Mouse (Mus musculus): ENCODE results near the gene Sptlc2. TPM values are rescaled to one million over a fixed set of nuclear protein-coding genes. Genes with fewer than 3 reads are reported as not detected.
"Not testable (repeated sequence)": the region's sequence is repeated elsewhere in the genome, so short reads cannot be mapped to it uniquely, and the experiment has no call there.

Gene Sptlc2
- polyA plus RNA-seq, 1 experiment from 2014 or later, result 131 TPM

DNA sequence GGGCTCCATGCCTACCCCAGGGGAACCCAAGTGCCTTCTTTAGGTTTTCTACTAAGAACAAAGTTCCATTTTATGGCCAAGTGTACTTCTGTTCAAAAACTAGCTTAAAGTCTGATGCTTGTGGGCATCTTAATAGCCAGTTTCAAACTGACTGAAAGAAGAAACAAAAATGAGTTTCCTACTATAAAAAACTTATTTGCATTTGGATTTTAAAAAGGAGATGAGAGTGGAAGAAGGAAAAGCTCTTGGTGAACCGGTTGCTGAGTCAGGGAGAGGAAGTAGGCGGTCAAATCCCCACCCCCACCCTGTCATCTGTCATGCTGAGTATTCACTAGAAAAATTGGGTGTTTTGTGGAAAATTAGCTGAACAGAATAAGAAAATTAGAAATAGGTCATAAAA lies 57.9 kb downstream of the Sptlc2 start:
- H3K27me3 ChIP-seq (ENCODE audit: insufficient read depth, low read length), result no peaks in the 10 kb centered on the region
- ATAC-seq (replicated peaks; ENCODE audit: low FRiP score, low read depth) (no peak), DNase-seq (ENCODE audit: low spot score) (no peak)
- 58% methylated on average over 2 of the region's 2 CpGs for WGBS
- no peaks in the 10 kb centered on the region for H3K4me1 ChIP-seq (replicated peaks; ENCODE audit: insufficient read depth, low read length)
- TF ChIP-seq CTCF (IDR thresholded peaks at IDR 0.05; ENCODE audit: low read depth), result no peak
- no peak overlapping the region for H3K4me2 ChIP-seq (ENCODE audit: low read length)
- H3K36me3 ChIP-seq (ENCODE audit: insufficient read depth, low read length), result no peaks in the 10 kb centered on the region
- H3K9me3 ChIP-seq (replicated peaks; ENCODE audit: low read length), result no peaks in the 10 kb centered on the region
- H3K27ac ChIP-seq, result 0 out of 2 replicates have a peak overlapping the region, but pooled peaks have one; percentile 42
- no peak overlapping the region for H3K4me3 ChIP-seq (replicated peaks; ENCODE audit: low read depth, low read length)
- no peak overlapping the region for H3K9ac ChIP-seq (ENCODE audit: low read depth, low read length)

DNA sequence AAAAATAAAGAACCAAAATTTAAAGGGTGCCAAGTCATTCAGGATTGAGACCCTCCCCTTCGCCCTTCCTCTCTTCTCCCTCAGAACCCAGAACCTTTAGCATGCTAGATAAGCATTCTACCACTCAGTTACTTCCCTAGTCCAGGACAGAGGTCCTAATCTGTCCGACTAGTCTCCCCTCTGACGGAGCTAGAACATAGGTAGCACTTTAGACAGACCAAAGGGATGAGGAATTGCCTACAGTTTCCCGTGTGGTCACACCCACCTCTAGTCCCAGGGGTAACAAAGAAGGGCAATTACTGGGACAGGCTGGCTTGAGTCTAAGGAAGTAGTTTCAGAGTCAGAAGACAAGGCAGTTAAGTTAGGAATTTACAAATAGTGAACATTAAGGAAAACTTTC lies 60.1 kb downstream of the Sptlc2 start:
- Histone ChIP-seq H3K9ac (ENCODE audit: low read depth, low read length) (no peak overlapping the region), H3K36me3 (ENCODE audit: insufficient read depth, low read length) (peaks cover 8% of the 10 kb centered on the region; the same call in 1 of the 2 replicates), H3K9me3 (replicated peaks; ENCODE audit: low read length) (no peaks in the 10 kb centered on the region), H3K4me3 (replicated peaks; ENCODE audit: low read depth, low read length) (no peak overlapping the region), H3K4me1 (replicated peaks; ENCODE audit: insufficient read depth, low read length) (no peaks in the 10 kb centered on the region), H3K27ac (no peak overlapping the region), H3K4me2 (ENCODE audit: low read length) (no peak overlapping the region), H3K27me3 (ENCODE audit: insufficient read depth, low read length) (no peaks in the 10 kb centered on the region)
- ATAC-seq (replicated peaks; ENCODE audit: low FRiP score, low read depth), result no peak
- no peak for DNase-seq (ENCODE audit: low spot score)
- 64% methylated on average over 4 of the region's 4 CpGs for WGBS
- TF ChIP-seq CTCF (IDR thresholded peaks at IDR 0.05; ENCODE audit: low read depth), result no peak

DNA sequence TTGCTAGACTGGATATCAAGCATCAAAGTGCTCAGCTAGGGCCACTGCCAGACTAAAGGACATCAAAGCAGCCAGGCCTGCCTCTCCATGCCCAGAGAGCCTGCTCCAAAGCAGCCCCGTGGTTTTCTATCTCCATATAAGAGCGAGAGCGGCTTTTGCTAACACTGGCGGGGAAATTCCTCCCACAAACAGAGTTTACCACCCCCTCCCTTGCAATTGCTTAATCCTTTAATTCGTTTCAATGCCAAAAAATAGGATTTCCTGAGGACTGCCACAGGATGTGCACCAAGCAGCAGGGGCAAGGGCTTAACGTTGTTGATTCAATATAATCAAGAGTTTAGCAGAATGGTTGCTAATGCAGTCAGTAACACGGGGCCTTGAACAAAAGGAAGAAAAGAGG lies 60.5 kb downstream of the Sptlc2 start:
- 34% methylated on average over 7 of the region's 7 CpGs for WGBS
- no peak overlapping the region for H3K27ac ChIP-seq
- no peak overlapping the region for H3K4me2 ChIP-seq (ENCODE audit: low read length)
- H3K27me3 ChIP-seq (ENCODE audit: insufficient read depth, low read length), result no peaks in the 10 kb centered on the region
- H3K4me3 ChIP-seq (replicated peaks; ENCODE audit: low read depth, low read length), result no peak overlapping the region
- H3K36me3 ChIP-seq (ENCODE audit: insufficient read depth, low read length), result peaks cover 8% of the 10 kb centered on the region; the same call in 1 of the 2 replicates
- no peak for TF ChIP-seq CTCF (IDR thresholded peaks at IDR 0.05; ENCODE audit: low read depth)
- H3K4me1 ChIP-seq (replicated peaks; ENCODE audit: insufficient read depth, low read length), result no peaks in the 10 kb centered on the region
- no peak overlapping the region for H3K9ac ChIP-seq (ENCODE audit: low read depth, low read length)
- DNase-seq (ENCODE audit: low spot score) (no peak), ATAC-seq (replicated peaks; ENCODE audit: low FRiP score, low read depth) (no peak)
- no peaks in the 10 kb centered on the region for H3K9me3 ChIP-seq (replicated peaks; ENCODE audit: low read length)

DNA sequence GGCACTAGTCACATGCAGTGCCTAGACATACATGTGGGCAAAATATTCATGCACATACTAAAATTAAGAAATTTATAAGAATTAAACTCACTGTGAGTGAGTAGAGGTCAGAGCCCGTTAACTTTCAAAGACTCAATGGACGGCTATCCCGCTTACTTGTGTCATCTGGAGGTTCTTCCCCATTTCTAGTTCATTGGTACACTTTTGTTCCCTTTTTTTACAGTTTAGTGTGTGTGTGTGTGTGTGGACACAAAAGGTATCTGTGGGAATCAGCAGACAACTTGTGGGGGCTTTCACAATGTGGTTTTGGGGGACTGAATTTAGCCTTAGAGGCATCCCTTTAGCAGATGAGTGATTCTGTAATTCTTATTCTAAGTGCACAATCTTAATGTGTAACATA lies 62.7 kb downstream of the Sptlc2 start:
- TF ChIP-seq CTCF (IDR thresholded peaks at IDR 0.05; ENCODE audit: low read depth), result no peak
- Histone ChIP-seq H3K4me3 (replicated peaks; ENCODE audit: low read depth, low read length) (no peak overlapping the region), H3K27ac (no peak overlapping the region), H3K27me3 (ENCODE audit: insufficient read depth, low read length) (no peaks in the 10 kb centered on the region), H3K4me1 (replicated peaks; ENCODE audit: insufficient read depth, low read length) (no peaks in the 10 kb centered on the region), H3K4me2 (ENCODE audit: low read length) (no peak overlapping the region), H3K36me3 (ENCODE audit: insufficient read depth, low read length) (peaks cover 8% of the 10 kb centered on the region; the same call in 1 of the 2 replicates), H3K9me3 (replicated peaks; ENCODE audit: low read length) (no peaks in the 10 kb centered on the region), H3K9ac (ENCODE audit: low read depth, low read length) (no peak overlapping the region)
- ATAC-seq (replicated peaks; ENCODE audit: low FRiP score, low read depth) (no peak), DNase-seq (ENCODE audit: low spot score) (no peak)
- WGBS, result 94% methylated on average over 3 of the region's 3 CpGs

DNA sequence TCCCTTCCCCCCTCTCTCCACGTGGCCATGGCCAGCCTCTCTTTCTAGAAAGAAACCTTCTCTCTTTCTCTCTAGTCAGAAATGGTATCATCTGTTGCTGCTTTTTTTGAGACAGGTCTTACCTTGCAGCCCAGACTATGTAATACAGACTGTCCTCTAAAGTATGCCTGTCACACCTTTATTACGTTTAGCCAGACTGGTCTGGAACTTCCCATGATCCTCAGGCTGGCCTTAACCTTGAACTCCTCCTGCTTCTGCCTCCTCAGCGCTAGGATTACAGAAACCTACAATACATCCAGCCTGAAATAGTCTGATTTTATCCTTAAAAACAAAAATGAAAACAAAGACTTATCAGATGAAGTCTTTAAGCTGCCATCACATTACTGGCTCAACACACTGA lies 68.9 kb downstream of the Sptlc2 start:
- H3K4me1 ChIP-seq (replicated peaks; ENCODE audit: insufficient read depth, low read length), result no peaks in the 10 kb centered on the region
- H3K27ac ChIP-seq, result no peak overlapping the region
- no peaks in the 10 kb centered on the region for H3K27me3 ChIP-seq (ENCODE audit: insufficient read depth, low read length)
- DNase-seq (ENCODE audit: low spot score), result no peak
- no peak for TF ChIP-seq CTCF (IDR thresholded peaks at IDR 0.05; ENCODE audit: low read depth)
- ATAC-seq (replicated peaks; ENCODE audit: low FRiP score, low read depth), result no peak
- H3K9ac ChIP-seq (ENCODE audit: low read depth, low read length), result no peak overlapping the region
- H3K9me3 ChIP-seq (replicated peaks; ENCODE audit: low read length), result no peaks in the 10 kb centered on the region
- no peak overlapping the region for H3K4me2 ChIP-seq (ENCODE audit: low read length)
- H3K4me3 ChIP-seq (replicated peaks; ENCODE audit: low read depth, low read length), result no peak overlapping the region
- 87% methylated on average over 3 of the region's 3 CpGs for WGBS
- H3K36me3 ChIP-seq (ENCODE audit: insufficient read depth, low read length), result peaks cover 8% of the 10 kb centered on the region; the same call in 1 of the 2 replicates

DNA sequence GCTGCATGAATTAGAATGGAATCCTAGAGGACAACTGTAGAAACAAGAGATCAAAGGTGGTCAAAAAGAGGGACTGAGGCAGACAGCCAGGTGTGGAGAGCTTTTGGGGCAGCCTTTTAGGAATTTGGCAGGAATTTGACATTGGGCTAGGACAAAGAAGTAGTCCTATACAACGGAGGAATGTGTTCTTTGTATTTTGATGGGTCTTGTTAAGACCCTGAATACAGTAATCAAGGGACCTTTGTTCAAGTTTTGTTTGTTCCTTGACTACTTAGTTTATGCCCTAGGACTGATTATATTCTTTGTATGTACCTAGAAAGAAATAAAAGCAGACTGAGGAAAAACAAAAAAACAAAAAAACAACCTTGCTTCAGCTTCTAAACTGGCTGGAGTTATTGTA lies 70.2 kb downstream of the Sptlc2 start:
- Histone ChIP-seq H3K36me3 (ENCODE audit: insufficient read depth, low read length) (0 out of 2 replicates have a peak, but pooled peaks cover 8% of the 10 kb centered on the region), H3K9me3 (replicated peaks; ENCODE audit: low read length) (no peaks in the 10 kb centered on the region), H3K4me2 (ENCODE audit: low read length) (no peak overlapping the region), H3K27me3 (ENCODE audit: insufficient read depth, low read length) (no peaks in the 10 kb centered on the region), H3K4me3 (replicated peaks; ENCODE audit: low read depth, low read length) (no peak overlapping the region), H3K27ac (no peak overlapping the region), H3K9ac (ENCODE audit: low read depth, low read length) (no peak overlapping the region), H3K4me1 (replicated peaks; ENCODE audit: insufficient read depth, low read length) (no peaks in the 10 kb centered on the region)
- TF ChIP-seq CTCF (IDR thresholded peaks at IDR 0.05; ENCODE audit: low read depth), result no peak
- ATAC-seq (replicated peaks; ENCODE audit: low FRiP score, low read depth) (no peak), DNase-seq (ENCODE audit: low spot score) (no peak)
- 85% methylated on average over 1 of the region's 1 CpGs for WGBS

DNA sequence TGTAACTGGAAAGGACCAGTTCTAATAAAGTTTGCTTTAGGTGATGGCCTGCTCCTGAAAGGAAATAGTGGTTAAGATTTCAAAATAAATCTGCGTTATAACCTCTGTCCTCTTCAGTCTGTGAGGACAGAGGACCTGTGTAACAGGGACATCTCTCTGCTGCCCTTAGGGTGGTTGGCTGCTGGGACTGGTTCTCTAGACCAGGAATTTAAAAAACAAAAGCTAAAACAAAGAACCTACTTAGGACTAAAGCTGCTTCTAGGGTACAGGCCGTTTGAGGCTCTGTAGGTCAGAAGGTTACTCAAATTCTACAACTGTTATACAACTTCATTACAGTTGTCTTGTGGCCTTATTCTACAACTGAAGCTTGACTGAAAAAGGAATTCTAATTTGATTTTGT lies 75.1 kb downstream of the Sptlc2 start:
- Histone ChIP-seq H3K4me3 (replicated peaks; ENCODE audit: low read depth, low read length) (no peak overlapping the region), H3K4me1 (replicated peaks; ENCODE audit: insufficient read depth, low read length) (no peaks in the 10 kb centered on the region), H3K27me3 (ENCODE audit: insufficient read depth, low read length) (no peaks in the 10 kb centered on the region), H3K36me3 (ENCODE audit: insufficient read depth, low read length) (peaks cover 25% of the 10 kb centered on the region), H3K9ac (ENCODE audit: low read depth, low read length) (no peak overlapping the region), H3K27ac (no peak overlapping the region), H3K9me3 (replicated peaks; ENCODE audit: low read length) (no peaks in the 10 kb centered on the region), H3K4me2 (ENCODE audit: low read length) (no peak overlapping the region)
- WGBS, result 71% methylated on average over 2 of the region's 2 CpGs
- no peak for ATAC-seq (replicated peaks; ENCODE audit: low FRiP score, low read depth)
- no peak for TF ChIP-seq CTCF (IDR thresholded peaks at IDR 0.05; ENCODE audit: low read depth)
- DNase-seq (ENCODE audit: low spot score), result no peak

DNA sequence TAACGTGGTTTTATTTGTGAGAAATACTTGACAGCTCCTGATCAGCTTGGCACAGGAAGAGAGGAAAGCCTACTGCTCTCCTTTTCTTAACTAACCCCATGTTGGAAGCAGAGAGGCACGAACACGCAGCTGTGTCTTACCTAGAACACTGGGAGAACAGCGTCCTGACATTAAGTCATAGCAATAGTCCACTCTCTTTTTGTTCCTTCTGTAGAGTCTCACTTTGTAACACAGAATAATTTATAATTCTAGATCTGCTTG lies 81.6 kb downstream of the Sptlc2 start:
- ATAC-seq (replicated peaks; ENCODE audit: low FRiP score, low read depth); DNase-seq (ENCODE audit: low spot score); H3K27me3 ChIP-seq (ENCODE audit: insufficient read depth, low read length); H3K4me1 ChIP-seq (replicated peaks; ENCODE audit: insufficient read depth, low read length); H3K9ac ChIP-seq (ENCODE audit: low read depth, low read length); H3K27ac ChIP-seq; H3K4me3 ChIP-seq (replicated peaks; ENCODE audit: low read depth, low read length); H3K9me3 ChIP-seq (replicated peaks; ENCODE audit: low read length); H3K4me2 ChIP-seq (ENCODE audit: low read length): not testable (repeated sequence)
- peaks cover 11% of the 10 kb centered on the region; the same call in 1 of the 2 replicates for H3K36me3 ChIP-seq (ENCODE audit: insufficient read depth, low read length)
- 84% methylated on average over 4 of the region's 4 CpGs for WGBS
